Mouse (Mus musculus): ENCODE results near the gene Fhod1.

- TF ChIP-seq EP300 (IDR thresholded peaks at IDR 0.05), result no peak
- no peak for TF ChIP-seq CTCF (IDR thresholded peaks at IDR 0.05)
Observed at GRCm38 (mm10) chr8:105350186-105350585, 2.4 kb upstream of the Fhod1 start.
